Mouse (Mus musculus) splenic B cell, adult 2 months (primary cell): ENCODE data around the gene Ncoa7.

Experiments
- DNase-seq: peaks from one replicate; pipeline ENCODE4 v3.0.0-alpha.2; 2011; ENCODE audit warnings: low read depth, low spot score
- H3K27me3 ChIP-seq: 2 replicates; pipeline ENCODE4 v1.6.1; 2012; ENCODE audit warnings: mild to moderate bottlenecking, low read length, moderate library complexity, mixed read lengths; ENCODE audit not compliant: control insufficient read depth, poor library complexity, insufficient read depth, severe bottlenecking
- H3K36me3 ChIP-seq: 2 replicates; pipeline ENCODE4 v1.6.1; 2012; ENCODE audit warnings: mild to moderate bottlenecking, low read length, moderate library complexity, mixed read lengths; ENCODE audit not compliant: control insufficient read depth, poor library complexity, insufficient read depth, severe bottlenecking

Gene Ncoa7

DNA sequence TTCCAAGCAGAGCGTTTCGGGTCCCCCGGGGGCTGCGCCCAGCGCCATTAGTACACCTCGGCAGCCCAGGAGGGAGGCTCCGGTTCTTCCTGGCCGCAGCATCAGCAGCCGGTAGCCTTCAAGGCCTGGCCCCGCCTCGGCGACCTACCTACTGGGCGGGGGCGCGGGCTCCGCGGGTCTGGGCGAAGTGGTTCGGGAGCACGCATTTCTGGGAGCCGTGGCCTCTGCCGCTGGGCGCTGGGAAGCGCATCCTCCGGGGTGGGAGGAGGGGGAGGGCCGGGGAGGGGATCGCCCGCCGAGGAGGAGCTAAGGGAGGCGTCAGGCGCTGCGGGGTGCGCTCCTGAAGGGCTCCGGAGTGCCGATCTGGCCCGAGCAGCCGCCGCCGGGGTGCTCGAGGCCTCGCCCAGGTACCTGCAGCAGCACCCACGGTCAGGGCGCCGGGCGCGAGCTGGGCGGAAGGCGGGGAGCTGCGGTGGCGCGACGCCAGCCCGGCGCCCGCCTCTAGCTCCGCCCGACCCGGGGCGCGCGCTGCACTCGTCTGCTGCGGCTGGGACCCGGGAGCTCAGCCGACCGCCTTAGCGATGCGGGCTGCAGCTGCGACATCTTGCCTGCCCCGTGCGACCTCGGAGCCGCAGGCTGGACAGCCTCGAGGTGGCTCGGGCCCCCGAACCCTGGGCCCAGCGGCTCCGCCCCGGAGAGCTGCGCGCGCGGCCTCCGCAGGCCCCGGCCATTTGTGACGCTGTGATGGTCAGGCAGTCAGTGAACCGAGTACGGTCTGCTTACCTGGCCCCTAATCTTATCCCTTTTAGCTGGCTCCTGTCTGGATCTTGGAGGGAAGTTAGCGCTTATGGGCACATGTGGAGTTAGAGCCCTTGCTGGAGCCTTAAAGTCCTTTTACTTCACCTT, at the start of gene Ncoa7:
Gene Ncoa7, minus strand, starts transcription at position 646 of the 906 bp plus-strand sequence.
- no peaks in the 10 kb centered on the region for H3K36me3 ChIP-seq
- peak; percentile 81 for DNase-seq
- H3K27me3 ChIP-seq = no peaks in the 10 kb centered on the region

- H3K27me3 ChIP-seq = no peaks in the 10 kb centered on the region
- H3K36me3 ChIP-seq = no peaks in the 10 kb centered on the region
- DNase-seq = no peak
Observed at GRCm38 (mm10) chr10:30845101-30845825, 42.1 kb upstream of the Ncoa7 start.

DNA sequence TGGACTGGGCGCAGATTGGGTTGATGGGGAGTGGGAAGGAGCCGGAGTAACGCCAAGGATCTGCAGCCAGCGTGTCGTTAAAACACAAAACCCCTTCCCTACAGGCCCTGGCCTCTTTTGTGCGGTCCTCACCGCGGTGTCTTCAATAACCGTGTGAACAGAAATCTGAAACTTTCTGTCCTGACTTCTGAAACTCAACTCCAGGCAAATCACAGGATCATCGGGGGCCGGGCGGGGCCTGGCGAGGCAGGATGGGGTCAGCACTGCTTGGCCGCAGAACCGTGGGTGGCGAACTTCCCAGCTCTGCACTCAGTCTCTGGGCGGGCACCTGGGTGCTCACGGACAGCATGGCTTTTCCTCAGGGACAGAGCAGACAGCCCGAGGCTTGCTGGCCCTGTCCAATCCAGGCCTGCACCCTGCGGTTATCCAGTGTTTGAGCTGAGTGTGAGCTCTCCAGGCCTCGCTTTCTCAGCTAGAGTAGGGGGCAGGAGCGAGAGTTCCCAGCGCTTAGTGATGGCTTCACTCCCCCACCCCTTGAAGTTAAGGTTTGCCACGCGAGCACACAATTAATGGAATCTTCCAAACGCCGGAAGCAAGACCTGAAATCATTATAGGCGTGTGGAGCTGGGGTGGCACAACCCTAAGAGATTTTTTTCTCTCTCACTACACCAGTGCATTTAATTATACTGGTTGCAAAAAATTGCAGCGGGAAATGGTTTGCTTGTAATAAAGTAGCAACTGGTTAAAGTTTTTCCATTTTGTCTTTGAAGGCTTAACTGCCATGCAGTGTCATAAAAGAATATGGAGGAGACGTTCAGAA, 41.3 kb upstream of the Ncoa7 start:
- no peak for DNase-seq
- Histone ChIP-seq H3K36me3 (no peaks in the 10 kb centered on the region), H3K27me3 (no peaks in the 10 kb centered on the region)

- H3K27me3 ChIP-seq = no peaks in the 10 kb centered on the region
- DNase-seq = peak; percentile 27
Observed at GRCm38 (mm10) chr10:30843438-30844190, 40.5 kb upstream of the Ncoa7 start.

GRCm38 (mm10) chr10:30842643-30843437, 39.7 kb upstream of the Ncoa7 start, which contains the start of gene Hey2:
TSS of gene Hey2 (minus strand) at chr10:30842801.
- peak; percentile 94 for DNase-seq

More at GRCm38 (mm10) chr10:30843438-30844190, 40.5 kb upstream of the Ncoa7 start:
- no peaks in the 10 kb centered on the region for H3K36me3 ChIP-seq

GRCm38 (mm10) chr10:30842228-30842627, 39.1 kb upstream of the Ncoa7 start:
- Histone ChIP-seq H3K36me3 (no peaks in the 10 kb centered on the region), H3K27me3 (no peaks in the 10 kb centered on the region)
- DNase-seq = peak; percentile 15

More at GRCm38 (mm10) chr10:30842643-30843437, 39.7 kb upstream of the Ncoa7 start, which contains the start of gene Hey2:
- no peaks in the 10 kb centered on the region for H3K36me3 ChIP-seq
- H3K27me3 ChIP-seq = no peaks in the 10 kb centered on the region

GRCm38 (mm10) chr10:30840824-30841223, 37.7 kb upstream of the Ncoa7 start:
- DNase-seq = no peak
- no peaks in the 10 kb centered on the region for H3K27me3 ChIP-seq
- no peaks in the 10 kb centered on the region for H3K36me3 ChIP-seq

- H3K36me3 ChIP-seq = no peaks in the 10 kb centered on the region
- no peaks in the 10 kb centered on the region for H3K27me3 ChIP-seq
- DNase-seq = peak; percentile 31
Observed at GRCm38 (mm10) chr10:30838188-30838587, 35.1 kb upstream of the Ncoa7 start.

- DNase-seq = peak; percentile 60
- H3K36me3 ChIP-seq = no peaks in the 10 kb centered on the region
- H3K27me3 ChIP-seq = no peaks in the 10 kb centered on the region
Observed at GRCm38 (mm10) chr10:30825049-30825448, 21.9 kb upstream of the Ncoa7 start.

GRCm38 (mm10) chr10:30810967-30811293, 7.8 kb upstream of the Ncoa7 start:
- no peaks in the 10 kb centered on the region for H3K27me3 ChIP-seq
- DNase-seq = peak; percentile 90
- no peaks in the 10 kb centered on the region for H3K36me3 ChIP-seq

DNA sequence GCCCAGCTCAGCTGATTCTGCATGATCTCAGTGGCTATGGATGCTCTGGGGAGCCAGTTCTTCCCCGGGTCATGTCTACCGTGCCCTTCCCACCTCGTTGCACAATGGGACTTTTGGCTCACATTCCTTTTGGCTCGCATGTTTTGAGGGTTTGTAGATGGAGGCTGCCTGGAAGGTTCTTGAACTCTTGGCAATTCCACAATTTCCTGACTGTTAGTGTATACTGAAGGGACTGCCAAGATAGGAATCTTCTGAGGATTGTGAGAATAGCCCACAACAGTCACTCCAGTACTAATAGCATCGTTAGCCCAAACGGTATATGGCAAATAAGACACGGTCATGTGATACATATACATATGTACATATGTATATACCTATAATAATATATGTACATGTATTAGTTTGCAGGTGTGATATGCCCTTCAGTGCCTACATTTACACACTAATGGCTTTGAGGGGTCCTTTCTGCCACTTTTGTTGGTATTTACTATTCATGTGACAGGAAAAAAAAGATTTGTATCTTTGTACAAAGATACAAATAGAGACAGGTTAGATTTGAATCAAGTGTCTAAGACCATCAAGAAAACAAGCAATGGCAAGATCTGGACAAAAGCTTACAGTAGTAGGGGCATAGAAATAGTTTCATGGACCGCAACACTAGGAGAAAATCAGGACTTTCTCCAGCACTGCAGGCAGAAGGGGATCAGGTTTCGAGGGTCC, 7.3 kb upstream of the Ncoa7 start:
- H3K27me3 ChIP-seq = no peaks in the 10 kb centered on the region
- no peaks in the 10 kb centered on the region for H3K36me3 ChIP-seq
- peak; percentile 4 for DNase-seq

DNA sequence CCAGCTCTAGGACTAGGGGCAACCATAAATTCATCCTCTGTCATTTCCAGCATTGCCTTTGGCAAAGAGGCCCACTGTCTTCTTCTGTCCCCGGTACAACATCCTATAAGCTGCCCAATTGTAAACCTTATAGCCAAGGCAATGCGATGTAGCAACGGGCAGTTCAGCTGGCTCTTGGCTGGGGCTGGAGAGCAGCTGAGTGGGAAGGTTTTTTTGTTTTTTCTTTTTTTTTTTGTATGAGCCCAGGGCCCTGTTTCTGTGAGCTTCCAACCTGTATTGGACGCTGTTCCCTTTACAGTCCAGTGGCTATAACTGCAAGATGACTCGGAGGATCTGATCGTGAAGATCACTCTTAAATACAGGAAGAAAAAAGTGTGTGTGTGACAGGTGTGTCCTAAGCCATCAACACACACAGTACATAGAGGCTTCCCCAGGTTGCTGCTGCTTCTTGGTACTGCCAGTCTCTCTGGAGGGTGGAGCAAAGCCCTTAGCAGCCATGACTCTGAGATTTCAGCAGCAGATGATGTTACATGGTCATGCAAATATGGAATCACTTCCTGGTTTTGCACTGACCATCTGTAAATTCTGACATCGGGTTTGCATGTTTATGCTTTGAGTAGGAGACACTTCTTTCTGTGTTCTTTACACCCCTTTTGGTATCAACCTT, 594 bp upstream of the Ncoa7 start:
- Histone ChIP-seq H3K27me3 (no peaks in the 10 kb centered on the region), H3K36me3 (no peaks in the 10 kb centered on the region)
- DNase-seq = peak; percentile 65
